Mouse (Mus musculus) neural tube, embryonic 11.5 days (tissue): ENCODE measurements at regions not wholly inside any gene's neighbourhood (a gene's known extent, or its start where the extent isn't known, plus 50 kb on each side); places are given as distances from the start of the nearest gene placed in this dataset.
A peak's percentile ranks its signal among the peaks of the same experiment; 100 is the strongest.

Source experiments
- ATAC-seq: fragments of 200-750 bp; cut with Nextera tagmentation; 2 replicates; pipeline ENCODE4 v1.8.0; 2017; ENCODE audit warnings: moderate number of reproducible peaks, mild to moderate bottlenecking, moderate TSS enrichment, moderate library complexity; ENCODE audit not compliant: insufficient read depth, low FRiP score, low TSS enrichment
- DNase-seq: peaks from one replicate; pipeline ENCODE4 v3.0.0-alpha.2; 2015; ENCODE audit warnings: low spot score
- H3K27ac ChIP-seq: fragments of 300-500 bp; sonication (generic); 2 replicates; pipeline ENCODE4 v1.5.1; 2014; ENCODE audit warnings: low read depth, mild to moderate bottlenecking, low read length
- H3K27me3 ChIP-seq: fragments of 300-500 bp; sonication (generic); 2 replicates; pipeline ENCODE4 v1.6.1; 2014; ENCODE audit warnings: mild to moderate bottlenecking, low read length, mixed read lengths; ENCODE audit not compliant: control insufficient read depth, insufficient read depth
- H3K36me3 ChIP-seq: fragments of 300-500 bp; sonication (generic); 2 replicates; pipeline ENCODE4 v1.6.1; 2014; ENCODE audit warnings: mild to moderate bottlenecking, low read length, moderate library complexity, mixed read lengths; ENCODE audit not compliant: control insufficient read depth, insufficient read depth
- H3K4me1 ChIP-seq: fragments of 300-500 bp; sonication (generic); 2 replicates; pipeline ENCODE4 v1.6.1; 2014; ENCODE audit warnings: low read length, mixed read lengths; ENCODE audit not compliant: control insufficient read depth, insufficient read depth
- H3K4me2 ChIP-seq: fragments of 300-500 bp; sonication (generic); 2 replicates; pipeline ENCODE4 v1.6.1; 2014; ENCODE audit warnings: low read depth, mild to moderate bottlenecking, moderate library complexity
- H3K4me3 ChIP-seq: fragments of 300-500 bp; sonication (generic); 2 replicates; pipeline ENCODE4 v1.5.1; 2014; ENCODE audit warnings: low read depth, low read length
- H3K9ac ChIP-seq: fragments of 300-500 bp; sonication (generic); 2 replicates; pipeline ENCODE4 v1.6.1; 2014; ENCODE audit warnings: mild to moderate bottlenecking, low read length
- H3K9me3 ChIP-seq: fragments of 300-500 bp; sonication (generic); 2 replicates; pipeline ENCODE4 v1.6.1; 2016; ENCODE audit warnings: low read length; ENCODE audit not compliant: control insufficient read depth
- WGBS: fragments of 180-500 bp; shearing (Covaris S2); extraction: QIAGEN DNeasy Blood & Tissue Kit; methylation state at CpG from one replicate; pipeline ENCODE4 v1.1.7; 2014; 5-methylcytosine and 5-hydroxymethylcytosine counted together

GRCm38 (mm10) chr6:81660478-81661395, 262.7 kb upstream of the Gcfc2 start:
- no peaks in the 10 kb centered on the region for H3K36me3 ChIP-seq
- H3K4me1 ChIP-seq = no peaks in the 10 kb centered on the region
- ATAC-seq = peak; percentile 82
- peak; percentile 58 for DNase-seq
- no peak overlapping the region for H3K9ac ChIP-seq
- H3K27ac ChIP-seq = peak overlapping the region; percentile 72
- H3K27me3 ChIP-seq = no peaks in the 10 kb centered on the region
- no peak overlapping the region for H3K4me3 ChIP-seq
- 56% methylated on average over 17 of the region's 17 CpGs for WGBS
- no peaks in the 10 kb centered on the region for H3K9me3 ChIP-seq
- no peak overlapping the region; the same call in 1 of the 2 replicates for H3K4me2 ChIP-seq

GRCm38 (mm10) chr6:81668944-81669343, 254.5 kb upstream of the Gcfc2 start:
- WGBS = 67% methylated on average over 1 of the region's 1 CpGs
- Histone ChIP-seq H3K27ac (no peak overlapping the region), H3K27me3 (no peaks in the 10 kb centered on the region), H3K4me2 (no peak overlapping the region), H3K36me3 (no peaks in the 10 kb centered on the region), H3K9me3 (no peaks in the 10 kb centered on the region), H3K4me1 (no peaks in the 10 kb centered on the region), H3K4me3 (no peak overlapping the region), H3K9ac (no peak overlapping the region)
- ATAC-seq (no peak), DNase-seq (no peak)

- no peaks in the 10 kb centered on the region for H3K36me3 ChIP-seq
- no peak for ATAC-seq
- no peaks in the 10 kb centered on the region for H3K4me1 ChIP-seq
- H3K27me3 ChIP-seq = no peaks in the 10 kb centered on the region
- DNase-seq = no peak
- no peak overlapping the region for H3K27ac ChIP-seq
- no peaks in the 10 kb centered on the region for H3K9me3 ChIP-seq
- no peak overlapping the region for H3K9ac ChIP-seq
- H3K4me2 ChIP-seq = no peak overlapping the region
- no peak overlapping the region for H3K4me3 ChIP-seq
- 85% methylated on average over 2 of the region's 2 CpGs for WGBS
Measured at GRCm38 (mm10) chr6:81673316-81673715, 250.2 kb upstream of the Gcfc2 start.

GRCm38 (mm10) chr6:81697284-81697683, 226.2 kb upstream of the Gcfc2 start:
- Histone ChIP-seq H3K9ac (no peak overlapping the region), H3K27ac (no peak overlapping the region), H3K4me1 (no peaks in the 10 kb centered on the region), H3K27me3 (no peaks in the 10 kb centered on the region), H3K4me2 (no peak overlapping the region), H3K36me3 (no peaks in the 10 kb centered on the region), H3K9me3 (no peaks in the 10 kb centered on the region), H3K4me3 (no peak overlapping the region)
- DNase-seq (no peak), ATAC-seq (no peak)
- WGBS = 81% methylated on average over 7 of the region's 7 CpGs

GRCm38 (mm10) chr6:81698173-81698572, 225.3 kb upstream of the Gcfc2 start:
- Histone ChIP-seq H3K9me3 (no peaks in the 10 kb centered on the region), H3K27ac (no peak overlapping the region), H3K4me1 (no peaks in the 10 kb centered on the region), H3K9ac (no peak overlapping the region), H3K4me3 (no peak overlapping the region), H3K36me3 (no peaks in the 10 kb centered on the region), H3K4me2 (no peak overlapping the region), H3K27me3 (no peaks in the 10 kb centered on the region)
- DNase-seq (no peak), ATAC-seq (no peak)
- WGBS = 80% methylated on average over 3 of the region's 3 CpGs

GRCm38 (mm10) chr6:81714867-81715266, 208.6 kb upstream of the Gcfc2 start:
- no peaks in the 10 kb centered on the region for H3K27me3 ChIP-seq
- H3K9ac ChIP-seq = no peak overlapping the region
- H3K27ac ChIP-seq = no peak overlapping the region
- ATAC-seq = no peak
- H3K4me3 ChIP-seq = no peak overlapping the region
- no peaks in the 10 kb centered on the region for H3K9me3 ChIP-seq
- H3K36me3 ChIP-seq = no peaks in the 10 kb centered on the region
- no peak overlapping the region for H3K4me2 ChIP-seq
- 60% methylated on average over 3 of the region's 3 CpGs for WGBS
- no peak for DNase-seq
- no peaks in the 10 kb centered on the region for H3K4me1 ChIP-seq

GRCm38 (mm10) chr6:81716371-81716770, 207.1 kb upstream of the Gcfc2 start:
- DNase-seq (no peak), ATAC-seq (no peak)
- no peaks in the 10 kb centered on the region for H3K4me1 ChIP-seq
- H3K27ac ChIP-seq = no peak overlapping the region
- no peaks in the 10 kb centered on the region for H3K36me3 ChIP-seq
- no peaks in the 10 kb centered on the region for H3K9me3 ChIP-seq
- WGBS = 81% methylated on average over 5 of the region's 5 CpGs
- no peak overlapping the region for H3K4me3 ChIP-seq
- no peak overlapping the region for H3K4me2 ChIP-seq
- no peaks in the 10 kb centered on the region for H3K27me3 ChIP-seq
- no peak overlapping the region for H3K9ac ChIP-seq

- Histone ChIP-seq H3K27ac (no peak overlapping the region), H3K36me3 (no peaks in the 10 kb centered on the region), H3K9me3 (no peaks in the 10 kb centered on the region), H3K4me2 (no peak overlapping the region), H3K4me1 (no peaks in the 10 kb centered on the region), H3K27me3 (no peaks in the 10 kb centered on the region), H3K9ac (no peak overlapping the region), H3K4me3 (no peak overlapping the region)
- ATAC-seq (peak; percentile 88), DNase-seq (peak; percentile 15)
- 61% methylated on average over 4 of the region's 4 CpGs for WGBS
Measured at GRCm38 (mm10) chr6:81724601-81725545, 198.6 kb upstream of the Gcfc2 start.
